Mouse (Mus musculus) left cerebral cortex, adult 9 months (tissue): ENCODE results near the gene Ttc34.

Source experiments
- DNase-seq, 2 experiments: peaks; one replicate each; pipeline ENCODE4 v3.0.0; 2022; ENCODE audit warnings: low spot score in 2 of 2

Ttc34 gene

GRCm38 (mm10) chr4:154837170-154837569 is at the start of gene Ttc34:
Gene Ttc34 (plus strand): TSS chr4:154837459.
- DNase-seq: peak in 1 of 2 experiments; percentile 45

- no peak for DNase-seq
These were observed 49.1 kb upstream of the Ttc34 start for GRCm38 (mm10) chr4:154787960-154788702.

- DNase-seq: no peak
These were observed 45.4 kb upstream of the Ttc34 start for GRCm38 (mm10) chr4:154791894-154792293.

- no peak for DNase-seq
These were observed 43.8 kb upstream of the Ttc34 start for GRCm38 (mm10) chr4:154793499-154793898.

- peak in 1 of 2 experiments; percentile 58 for DNase-seq
These were observed 39.4 kb upstream of the Ttc34 start for GRCm38 (mm10) chr4:154797834-154798233.

- DNase-seq: no peak
These were observed 36.7 kb upstream of the Ttc34 start for GRCm38 (mm10) chr4:154800543-154800942.

- DNase-seq: no peak
These were observed 35.0 kb upstream of the Ttc34 start for GRCm38 (mm10) chr4:154802210-154802609.

GRCm38 (mm10) chr4:154825662-154826061 is 11.6 kb upstream of the Ttc34 start:
- peak in 1 of 2 experiments; percentile 34 for DNase-seq

GRCm38 (mm10) chr4:154826224-154826623 is 11.0 kb upstream of the Ttc34 start:
- no peak for DNase-seq

GRCm38 (mm10) chr4:154827181-154827580 is 10.1 kb upstream of the Ttc34 start:
- no peak for DNase-seq

GRCm38 (mm10) chr4:154827861-154828610 is 9.2 kb upstream of the Ttc34 start:
- DNase-seq: no peak

- DNase-seq: no peak
These were observed 5.2 kb upstream of the Ttc34 start for GRCm38 (mm10) chr4:154831915-154832573.

GRCm38 (mm10) chr4:154836183-154836915 is 910 bp upstream of the Ttc34 start:
- DNase-seq: no peak

- DNase-seq: no peak
These were observed 1.5 kb downstream of the Ttc34 start for GRCm38 (mm10) chr4:154838741-154839140.

GRCm38 (mm10) chr4:154839406-154839805 is 2.1 kb downstream of the Ttc34 start:
- no peak for DNase-seq

- DNase-seq: no peak
These were observed 15.4 kb downstream of the Ttc34 start for GRCm38 (mm10) chr4:154852696-154853095.

GRCm38 (mm10) chr4:154853881-154854280 is 16.6 kb downstream of the Ttc34 start:
- DNase-seq: peak in 1 of 2 experiments; percentile 0

GRCm38 (mm10) chr4:154854676-154855345 is 17.6 kb downstream of the Ttc34 start:
- DNase-seq: peak in 1 of 2 experiments; percentile 1

- peak; percentile 89 to 91 for DNase-seq
These were observed 18.6 kb downstream of the Ttc34 start for GRCm38 (mm10) chr4:154855721-154856479.

GRCm38 (mm10) chr4:154856480-154856837 is 19.2 kb downstream of the Ttc34 start:
- no peak for DNase-seq
